Mouse (Mus musculus): ENCODE results near the gene Tnpo1. TPM values are rescaled to one million over a fixed set of nuclear protein-coding genes. Genes with fewer than 3 reads are reported as not detected.
A peak's percentile ranks its signal among the peaks of the same experiment; 100 is the strongest.

Gene Tnpo1
- total and polyA plus RNA-seq, 2 experiments = 10.7 to 56.1 TPM

DNA sequence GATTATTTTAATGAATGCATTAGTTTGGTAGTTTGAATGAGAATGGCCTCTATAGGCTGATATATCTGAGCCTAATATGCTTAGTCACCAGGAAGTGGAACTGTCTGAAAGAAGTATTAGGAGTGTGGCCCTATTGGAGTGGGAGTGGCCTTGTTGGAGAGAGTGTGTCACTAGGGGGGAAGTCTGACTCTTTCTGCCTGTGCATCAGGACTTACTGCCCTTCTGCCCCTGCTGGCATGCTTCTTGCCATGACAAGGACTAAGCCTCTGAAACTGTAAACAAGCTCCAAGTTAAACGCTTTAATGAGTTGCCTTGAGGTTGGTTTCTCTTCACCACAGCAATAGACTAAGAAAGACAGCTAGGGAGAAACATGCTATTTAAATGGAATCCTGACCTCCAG, 54.9 kb downstream of the Tnpo1 start:
- Histone ChIP-seq H3K4me3 (ENCODE audit: insufficient read depth, low read depth, low read length) (no peak overlapping the region), H3K79me2 (ENCODE audit: control insufficient read depth, insufficient read depth, low read length) (no peaks in the 10 kb centered on the region; the same call in 1 of the 2 replicates), H3K27ac (replicated peaks; ENCODE audit: insufficient read depth, low read depth, low read length) (no peak overlapping the region), H3K27me3 (ENCODE audit: control insufficient read depth, insufficient read depth, low read length) (no peaks in the 10 kb centered on the region), H3K9ac (ENCODE audit: low read depth, low read length) (no peak overlapping the region), H3K4me1 (ENCODE audit: control insufficient read depth, insufficient read depth, low read length) (peaks cover 7% of the 10 kb centered on the region; the same call in 1 of the 2 replicates), H3K36me3 (ENCODE audit: control insufficient read depth, insufficient read depth, low read length) (peaks cover 56% of the 10 kb centered on the region)
- TF ChIP-seq POLR2A (IDR thresholded peaks at IDR 0.05; ENCODE audit: extremely low read depth, insufficient read depth, low read length) = no peak
- WGBS = 19% methylated on average over 1 of the region's 1 CpGs
- no peak for DNase-seq (ENCODE audit: extremely low read depth, low read depth, low spot score)

DNA sequence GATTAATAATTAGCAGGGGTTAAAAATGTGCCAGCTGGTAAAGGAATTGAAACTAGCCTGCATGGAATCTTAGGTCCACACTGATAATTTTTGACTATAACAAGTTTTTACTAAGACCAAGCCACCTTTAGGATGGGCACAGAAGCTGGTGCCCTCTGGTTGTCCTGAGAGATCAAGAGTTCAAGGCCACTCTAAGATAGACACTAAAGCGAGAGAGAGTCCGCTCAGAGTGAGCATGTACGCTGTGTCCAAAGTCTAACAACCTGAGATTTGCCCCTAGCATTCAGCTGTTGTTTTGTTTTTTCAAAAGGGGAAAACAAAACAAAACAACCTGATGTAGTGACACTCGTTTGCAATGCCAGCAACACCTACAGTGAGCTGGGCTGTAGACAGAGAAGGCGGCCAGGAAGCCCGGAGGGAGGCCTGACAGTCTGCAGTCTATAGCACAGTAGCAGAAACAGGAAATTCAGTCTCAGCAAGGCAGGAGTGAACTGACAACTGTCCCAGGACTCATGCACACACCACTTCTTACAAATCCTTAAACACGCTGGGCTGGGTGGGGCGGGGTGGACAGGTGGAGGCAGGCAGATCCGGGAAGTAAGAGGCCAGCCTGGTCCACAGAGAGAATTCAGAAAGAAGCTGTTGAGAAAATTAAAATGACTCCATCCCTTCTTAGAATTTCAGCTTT, 57.8 kb downstream of the Tnpo1 start:
- DNase-seq (ENCODE audit: extremely low read depth, low read depth, low spot score) = peak; percentile 80
- Histone ChIP-seq H3K79me2 (ENCODE audit: control insufficient read depth, insufficient read depth, low read length) (no peaks in the 10 kb centered on the region; the same call in 1 of the 2 replicates), H3K4me1 (ENCODE audit: control insufficient read depth, insufficient read depth, low read length) (peaks cover 7% of the 10 kb centered on the region; the same call in 1 of the 2 replicates), H3K27me3 (ENCODE audit: control insufficient read depth, insufficient read depth, low read length) (no peaks in the 10 kb centered on the region), H3K27ac (replicated peaks; ENCODE audit: insufficient read depth, low read depth, low read length) (peak overlapping the region; percentile 42; the same call in 1 of the 2 replicates), H3K4me3 (ENCODE audit: insufficient read depth, low read depth, low read length) (no peak overlapping the region), H3K36me3 (ENCODE audit: control insufficient read depth, insufficient read depth, low read length) (peaks cover 53% of the 10 kb centered on the region), H3K9ac (ENCODE audit: low read depth, low read length) (no peak overlapping the region)
- TF ChIP-seq CTCF (IDR thresholded peaks at IDR 0.05; ENCODE audit: low read depth, low read length) (no peak), POLR2A (IDR thresholded peaks at IDR 0.05; ENCODE audit: extremely low read depth, insufficient read depth, low read length) (no peak)
- WGBS = 49% methylated on average over 9 of the region's 9 CpGs

DNA sequence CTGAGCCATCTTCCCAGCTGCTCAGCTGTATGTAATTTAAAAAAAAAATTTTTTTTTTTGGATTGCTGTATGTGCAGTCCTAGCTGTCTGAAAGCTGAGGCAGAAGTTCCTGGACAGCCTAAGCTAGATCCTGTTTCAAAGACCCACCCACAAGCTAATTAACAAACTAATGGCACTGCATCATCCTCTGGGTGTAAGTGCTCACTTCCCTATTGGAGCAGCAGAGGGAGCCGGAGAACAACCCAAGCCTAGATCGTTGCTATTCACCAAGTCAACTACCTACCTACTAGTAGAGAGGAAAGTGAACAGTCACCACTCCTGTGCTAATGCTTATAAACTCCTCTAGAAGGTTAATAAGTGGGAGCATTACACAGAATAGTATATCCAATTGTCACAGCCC, 58.4 kb downstream of the Tnpo1 start:
- Histone ChIP-seq H3K9ac (ENCODE audit: low read depth, low read length) (no peak overlapping the region), H3K27me3 (ENCODE audit: control insufficient read depth, insufficient read depth, low read length) (no peaks in the 10 kb centered on the region), H3K79me2 (ENCODE audit: control insufficient read depth, insufficient read depth, low read length) (no peaks in the 10 kb centered on the region; the same call in 1 of the 2 replicates), H3K36me3 (ENCODE audit: control insufficient read depth, insufficient read depth, low read length) (peaks cover 57% of the 10 kb centered on the region), H3K4me3 (ENCODE audit: insufficient read depth, low read depth, low read length) (no peak overlapping the region), H3K27ac (replicated peaks; ENCODE audit: insufficient read depth, low read depth, low read length) (no peak overlapping the region), H3K4me1 (ENCODE audit: control insufficient read depth, insufficient read depth, low read length) (peaks cover 7% of the 10 kb centered on the region; the same call in 1 of the 2 replicates)
- TF ChIP-seq CTCF (IDR thresholded peaks at IDR 0.05; ENCODE audit: low read depth, low read length) (peak; percentile 72), POLR2A (IDR thresholded peaks at IDR 0.05; ENCODE audit: extremely low read depth, insufficient read depth, low read length) (no peak)
- DNase-seq (ENCODE audit: extremely low read depth, low read depth, low spot score) = peak; percentile 67
- WGBS = 22% methylated on average over 2 of the region's 2 CpGs

DNA sequence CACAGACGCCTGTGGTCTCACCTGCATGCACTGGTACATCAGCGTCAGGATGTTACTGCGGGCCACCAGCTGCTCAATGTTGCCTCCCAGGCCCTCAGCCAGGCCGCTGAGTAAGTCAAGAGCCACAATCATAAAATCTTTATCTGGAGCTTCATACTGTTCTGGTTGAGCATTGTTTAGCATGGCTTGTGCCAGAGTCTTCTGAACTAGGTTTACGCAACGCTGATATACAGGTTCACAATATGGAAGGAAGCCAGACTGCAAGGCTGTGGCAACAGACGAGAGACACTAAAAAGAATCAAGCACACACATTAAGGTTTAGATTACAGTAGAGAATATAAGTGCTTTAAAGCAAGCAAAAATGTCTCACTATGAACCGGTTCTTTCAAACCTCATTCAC, 70.9 kb downstream of the Tnpo1 start:
- H3K4me1 ChIP-seq (ENCODE audit: control insufficient read depth, insufficient read depth, low read length) = no peaks in the 10 kb centered on the region
- DNase-seq (ENCODE audit: extremely low read depth, low read depth, low spot score) = peak; percentile 77

DNA sequence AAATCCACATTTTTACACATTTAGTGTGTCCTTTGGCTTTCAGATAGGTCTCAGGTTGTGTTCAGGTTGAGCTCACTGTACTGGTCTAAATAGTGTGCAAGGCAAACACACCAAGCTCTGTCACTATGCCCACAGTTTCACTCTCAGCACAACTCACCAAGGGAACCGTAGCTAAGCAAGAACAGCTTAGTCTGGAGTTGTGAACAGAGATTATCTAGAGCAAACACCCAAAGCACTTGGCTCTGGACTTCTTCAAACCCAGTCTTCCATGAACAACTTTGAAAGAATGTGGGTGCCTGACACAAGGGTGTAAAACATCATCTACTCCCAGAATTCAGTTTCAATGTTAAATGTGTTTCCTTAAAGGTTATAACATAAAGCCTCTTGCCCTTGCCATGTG, 80.4 kb downstream of the Tnpo1 start:
- no peak overlapping the region for H3K27ac ChIP-seq (replicated peaks; ENCODE audit: insufficient read depth, low read depth, low read length)
- no peak for TF ChIP-seq CTCF (IDR thresholded peaks at IDR 0.05; ENCODE audit: low read depth, low read length)
- TF ChIP-seq POLR2A (IDR thresholded peaks at IDR 0.05; ENCODE audit: extremely low read depth, insufficient read depth, low read length) = no peak
- no peaks in the 10 kb centered on the region for H3K27me3 ChIP-seq (ENCODE audit: control insufficient read depth, insufficient read depth, low read length)
- no peaks in the 10 kb centered on the region for H3K4me1 ChIP-seq (ENCODE audit: control insufficient read depth, insufficient read depth, low read length)
- H3K36me3 ChIP-seq (ENCODE audit: control insufficient read depth, insufficient read depth, low read length) = peaks cover 46% of the 10 kb centered on the region
- H3K79me2 ChIP-seq (ENCODE audit: control insufficient read depth, insufficient read depth, low read length) = no peaks in the 10 kb centered on the region
- WGBS = 89% methylated on average over 1 of the region's 1 CpGs
- no peak overlapping the region for H3K4me3 ChIP-seq (ENCODE audit: insufficient read depth, low read depth, low read length)
- no peak overlapping the region for H3K9ac ChIP-seq (ENCODE audit: low read depth, low read length)
- DNase-seq (ENCODE audit: extremely low read depth, low read depth, low spot score) = no peak

More for the DNA sequence above, 70.9 kb downstream of the Tnpo1 start:
- Histone ChIP-seq H3K9ac (ENCODE audit: low read depth, low read length) (no peak overlapping the region), H3K27me3 (ENCODE audit: control insufficient read depth, insufficient read depth, low read length) (no peaks in the 10 kb centered on the region), H3K36me3 (ENCODE audit: control insufficient read depth, insufficient read depth, low read length) (peaks cover 68% of the 10 kb centered on the region), H3K27ac (replicated peaks; ENCODE audit: insufficient read depth, low read depth, low read length) (no peak overlapping the region), H3K4me3 (ENCODE audit: insufficient read depth, low read depth, low read length) (no peak overlapping the region), H3K79me2 (ENCODE audit: control insufficient read depth, insufficient read depth, low read length) (peaks cover 3% of the 10 kb centered on the region; the same call in 1 of the 2 replicates)
- WGBS = 47% methylated on average over 8 of the region's 8 CpGs
- TF ChIP-seq POLR2A (IDR thresholded peaks at IDR 0.05; ENCODE audit: extremely low read depth, insufficient read depth, low read length) = no peak
- no peak for TF ChIP-seq CTCF (IDR thresholded peaks at IDR 0.05; ENCODE audit: low read depth, low read length)

DNA sequence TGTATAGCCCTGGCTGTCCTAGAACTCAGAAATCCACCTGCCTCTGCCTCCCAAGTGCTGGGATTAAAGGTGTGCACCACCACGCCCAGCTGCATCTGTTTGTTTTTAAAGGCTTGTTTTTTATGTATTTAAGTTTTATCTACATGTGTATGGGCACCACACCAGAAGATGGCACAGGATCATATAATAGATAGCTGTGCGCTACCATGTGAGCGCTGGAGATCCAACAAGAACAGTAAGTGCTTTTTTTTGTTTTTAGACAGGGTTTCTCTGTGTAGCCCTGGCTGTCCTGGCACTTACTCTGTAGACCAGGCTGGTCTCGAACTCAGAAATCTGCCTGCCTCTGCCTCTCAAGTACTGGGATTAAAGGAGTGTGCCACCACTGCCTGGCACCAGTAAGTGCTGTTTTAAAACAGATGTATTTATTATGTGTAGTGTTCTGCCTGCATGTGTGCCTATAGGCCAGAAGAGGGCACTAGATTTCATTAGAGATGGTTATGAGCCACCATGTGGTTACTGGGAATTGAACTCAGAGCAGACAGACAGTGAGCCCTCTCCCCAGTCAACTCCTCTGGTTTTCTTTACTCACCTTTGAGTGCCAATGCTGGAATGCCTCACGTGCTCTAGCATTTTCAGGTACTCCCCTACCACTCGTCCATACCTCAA, 89.6 kb downstream of the Tnpo1 start:
- Histone ChIP-seq H3K4me3 (ENCODE audit: insufficient read depth, low read depth, low read length) (no peak overlapping the region), H3K27me3 (ENCODE audit: control insufficient read depth, insufficient read depth, low read length) (no peaks in the 10 kb centered on the region), H3K36me3 (ENCODE audit: control insufficient read depth, insufficient read depth, low read length) (peaks cover 17% of the 10 kb centered on the region), H3K4me1 (ENCODE audit: control insufficient read depth, insufficient read depth, low read length) (no peaks in the 10 kb centered on the region), H3K79me2 (ENCODE audit: control insufficient read depth, insufficient read depth, low read length) (no peaks in the 10 kb centered on the region), H3K27ac (replicated peaks; ENCODE audit: insufficient read depth, low read depth, low read length) (no peak overlapping the region), H3K9ac (ENCODE audit: low read depth, low read length) (no peak overlapping the region)
- WGBS = 98% methylated on average over 6 of the region's 6 CpGs
- DNase-seq (ENCODE audit: extremely low read depth, low read depth, low spot score) = peak; percentile 22
- TF ChIP-seq CTCF (IDR thresholded peaks at IDR 0.05; ENCODE audit: low read depth, low read length) (no peak), POLR2A (IDR thresholded peaks at IDR 0.05; ENCODE audit: extremely low read depth, insufficient read depth, low read length) (no peak)

All from liver, adult 2 months (tissue).